Mouse (Mus musculus): Measurements from ENCODE around the gene Acad10. TPM values are rescaled to one million over a fixed set of nuclear protein-coding genes. Genes with fewer than 3 reads are reported as not detected.

The Acad10 gene
- total and polyA plus RNA-seq, 3 experiments = 2.1 to 4.2 (median 2.7) TPM

GRCm38 (mm10) chr5:121639601-121640000 is 20.7 kb downstream of the Acad10 start:
- dilution Hi-C loops (cut with MboI; ENCODE audit: extremely low pct_ligation_motif_present, extremely low pct_unique_long_range_greater_than_20kb, low sequenced_read_pairs) = no loop called here

DNA sequence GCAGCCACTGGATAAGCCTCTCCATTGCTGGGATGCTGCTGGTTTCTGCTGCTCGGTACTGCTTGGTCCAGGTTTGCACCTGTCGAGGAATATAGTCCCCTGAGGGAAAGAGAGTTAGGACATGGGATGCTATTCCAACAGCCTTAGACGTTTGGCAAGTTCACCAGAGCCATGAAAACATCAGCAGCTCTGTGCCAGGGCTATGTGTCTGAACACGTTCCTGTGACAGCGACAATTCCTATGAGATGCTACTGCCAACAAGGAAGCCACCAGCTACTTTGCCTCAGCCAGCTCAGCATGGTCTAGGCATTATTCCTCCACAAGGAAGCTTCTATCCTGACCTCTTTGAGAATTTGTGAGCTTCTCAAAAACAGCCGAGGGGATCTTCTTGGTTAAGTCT is 23.0 kb downstream of the Acad10 start:
- dilution Hi-C loops (cut with MboI; ENCODE audit: extremely low pct_ligation_motif_present, extremely low pct_unique_long_range_greater_than_20kb, low sequenced_read_pairs) (no loop called here), in situ Hi-C loops (cut with MboI; ENCODE audit: low pct_ligation_motif_present, low pct_unique_long_range_greater_than_20kb, low sequenced_read_pairs) (no loop called here)
- H3K9me3 ChIP-seq (replicated peaks; ENCODE audit: low read length) = no peaks in the 10 kb centered on the region
- H3K79me2 ChIP-seq (replicated peaks; ENCODE audit: control insufficient read depth, extremely low read depth, insufficient read depth, poor library complexity, severe bottlenecking) = no peaks in the 10 kb centered on the region
- H3K4me3 ChIP-seq (replicated peaks in 1 of 3; ENCODE audit: low read depth in 2 of 3, low read length in 2 of 3, poor library complexity in 1 of 3) = no peak overlapping the region
- no peaks in the 10 kb centered on the region; a peak in 2 of 4 replicates for H3K4me1 ChIP-seq (ENCODE audit: control insufficient read depth in 1 of 2, insufficient read depth in 2 of 2)
- no peak overlapping the region for H3K27ac ChIP-seq (ENCODE audit: insufficient read depth, low read depth)
- H3K4me2 ChIP-seq (ENCODE audit: insufficient read depth, low read depth, poor library complexity, severe bottlenecking) = no peak overlapping the region
- H3K36me3 ChIP-seq (replicated peaks in 1 of 2; ENCODE audit: control insufficient read depth in 1 of 2, insufficient read depth in 1 of 2, low read length in 1 of 2) = peaks cover 0 to 10% of the 10 kb centered on the region in 2 experiments
- no peaks in the 10 kb centered on the region for H3K27me3 ChIP-seq (replicated peaks)
- no peak for TF ChIP-seq MAZ (IDR thresholded peaks at IDR 0.05; ENCODE audit: low read depth, low read length)
- H3K9ac ChIP-seq (ENCODE audit: insufficient read depth, low read depth) = no peak overlapping the region
- no peak for DNase-seq (ENCODE audit: extremely low read depth)

More at GRCm38 (mm10) chr5:121639601-121640000, 20.7 kb downstream of the Acad10 start:
- Histone ChIP-seq H3K36me3 (replicated peaks in 1 of 2; ENCODE audit: control insufficient read depth in 1 of 2, insufficient read depth in 1 of 2, low read length in 1 of 2) (peaks cover 0 to 18% of the 10 kb centered on the region in 2 experiments), H3K79me2 (replicated peaks; ENCODE audit: control insufficient read depth, extremely low read depth, insufficient read depth, poor library complexity, severe bottlenecking) (no peaks in the 10 kb centered on the region), H3K4me3 (replicated peaks in 1 of 3; ENCODE audit: low read depth in 2 of 3, low read length in 2 of 3, poor library complexity in 1 of 3) (no peak overlapping the region), H3K4me2 (ENCODE audit: insufficient read depth, low read depth, poor library complexity, severe bottlenecking) (no peak overlapping the region), H3K9me3 (replicated peaks; ENCODE audit: low read length) (no peaks in the 10 kb centered on the region), H3K27ac (ENCODE audit: insufficient read depth, low read depth) (no peak overlapping the region), H3K9ac (ENCODE audit: insufficient read depth, low read depth) (no peak overlapping the region), H3K27me3 (replicated peaks) (no peaks in the 10 kb centered on the region), H3K4me1 (ENCODE audit: control insufficient read depth in 1 of 2, insufficient read depth in 2 of 2) (no peaks in the 10 kb centered on the region; a peak in 1 of 4 replicates)
- in situ Hi-C loops (cut with MboI; ENCODE audit: low pct_ligation_motif_present, low pct_unique_long_range_greater_than_20kb, low sequenced_read_pairs) = no loop called here
- no peak for DNase-seq (ENCODE audit: extremely low read depth)
- TF ChIP-seq TBP (conservative IDR thresholded peaks at IDR 0.05; ENCODE audit: low read depth, low read length) (no peak), NRF1 (IDR thresholded peaks at IDR 0.05; ENCODE audit: low read depth, low read length) (no peak), MAFK (IDR thresholded peaks at IDR 0.05; ENCODE audit: insufficient replicate concordance, low read length) (no peak), JUN (IDR thresholded peaks at IDR 0.05; ENCODE audit: insufficient read depth, low read depth, low read length) (no peak), E2F4 (IDR thresholded peaks at IDR 0.05; ENCODE audit: insufficient replicate concordance, low read depth, low read length) (no peak), MXI1 (IDR thresholded peaks at IDR 0.05; ENCODE audit: low read depth, low read length) (no peak), HCFC1 (IDR thresholded peaks at IDR 0.05; ENCODE audit: low read depth, low read length) (no peak), BHLHE40 (IDR thresholded peaks at IDR 0.05; ENCODE audit: low read depth, low read length) (no peak), CHD1 (IDR thresholded peaks at IDR 0.05; ENCODE audit: low read depth, low read length) (no peak), ZKSCAN1 (IDR thresholded peaks at IDR 0.05; ENCODE audit: borderline replicate concordance, low read depth, low read length) (no peak)

GRCm38 (mm10) chr5:121634668-121635067 is 25.6 kb downstream of the Acad10 start:
- Histone ChIP-seq H3K79me2 (replicated peaks; ENCODE audit: control insufficient read depth, extremely low read depth, insufficient read depth, poor library complexity, severe bottlenecking) (no peaks in the 10 kb centered on the region), H3K4me2 (ENCODE audit: insufficient read depth, low read depth, poor library complexity, severe bottlenecking) (no peak overlapping the region), H3K27ac (ENCODE audit: insufficient read depth, low read depth) (no peak overlapping the region), H3K36me3 (replicated peaks in 1 of 2; ENCODE audit: control insufficient read depth in 1 of 2, insufficient read depth in 1 of 2, low read length in 1 of 2) (peaks cover 0 to 11% of the 10 kb centered on the region in 2 experiments), H3K9ac (ENCODE audit: insufficient read depth, low read depth) (no peak overlapping the region), H3K9me3 (replicated peaks; ENCODE audit: low read length) (no peaks in the 10 kb centered on the region), H3K4me3 (replicated peaks in 1 of 3; ENCODE audit: low read depth in 2 of 3, low read length in 2 of 3, poor library complexity in 1 of 3) (no peak overlapping the region), H3K27me3 (replicated peaks) (no peaks in the 10 kb centered on the region), H3K4me1 (ENCODE audit: control insufficient read depth in 1 of 2, insufficient read depth in 2 of 2) (no peaks in the 10 kb centered on the region; a peak in 3 of 4 replicates)
- in situ Hi-C loops (cut with MboI; ENCODE audit: low pct_ligation_motif_present, low pct_unique_long_range_greater_than_20kb, low sequenced_read_pairs) = no loop called here
- dilution Hi-C loops (cut with MboI; ENCODE audit: extremely low pct_ligation_motif_present, extremely low pct_unique_long_range_greater_than_20kb, low sequenced_read_pairs) = no loop called here
- TF ChIP-seq USF1 (IDR thresholded peaks at IDR 0.05; ENCODE audit: low read depth, low read length) (no peak), BHLHE40 (IDR thresholded peaks at IDR 0.05; ENCODE audit: low read depth, low read length) (no peak), MAZ (IDR thresholded peaks at IDR 0.05; ENCODE audit: low read depth, low read length) (no peak), MXI1 (IDR thresholded peaks at IDR 0.05; ENCODE audit: low read depth, low read length) (no peak), MEF2A (IDR thresholded peaks at IDR 0.05; ENCODE audit: borderline replicate concordance, low read depth, low read length) (no peak), ETS1 (conservative IDR thresholded peaks at IDR 0.05; ENCODE audit: low read depth, low read length) (no peak), GABPA (IDR thresholded peaks at IDR 0.05; ENCODE audit: insufficient replicate concordance, low read depth, low read length) (no peak), MAFK (IDR thresholded peaks at IDR 0.05; ENCODE audit: insufficient replicate concordance, low read length) (no peak), CHD2 (IDR thresholded peaks at IDR 0.05; ENCODE audit: low read length) (no peak), POLR2AphosphoS2 (IDR thresholded peaks at IDR 0.05; ENCODE audit: low read depth, low read length) (no peak), CTCF (conservative IDR thresholded peaks at IDR 0.05 in 1 of 2, IDR thresholded peaks at IDR 0.05 in 1 of 2; ENCODE audit: low read depth in 2 of 2, low read length in 2 of 2) (no peak), ZMIZ1 (IDR thresholded peaks at IDR 0.05; ENCODE audit: low read depth, low read length) (no peak), SMC3 (IDR thresholded peaks at IDR 0.05; ENCODE audit: low read depth, low read length) (no peak), ZKSCAN1 (IDR thresholded peaks at IDR 0.05; ENCODE audit: borderline replicate concordance, low read depth, low read length) (no peak), ZC3H11A (IDR thresholded peaks at IDR 0.05; ENCODE audit: low read depth, low read length) (no peak), CHD1 (IDR thresholded peaks at IDR 0.05; ENCODE audit: low read depth, low read length) (no peak), UBTF (IDR thresholded peaks at IDR 0.05; ENCODE audit: low read depth, low read length) (no peak), POLR2A (IDR thresholded peaks at IDR 0.05; ENCODE audit: low read depth, low read length) (no peak), KAT2A (IDR thresholded peaks at IDR 0.05; ENCODE audit: insufficient replicate concordance, low read length) (no peak), NELFE (IDR thresholded peaks at IDR 0.05; ENCODE audit: low read depth, low read length) (no peak)
- DNase-seq (ENCODE audit: extremely low read depth) = no peak

Data from CH12.LX (cell line).